ENCODE assay signal across 13 mouse cellular contexts in genomic region chr2:28227589-28228191, GRCm38 (mm10). TPM values are rescaled to one million over a fixed set of nuclear protein-coding genes. Genes with fewer than 3 reads are reported as not detected.
DNase-seq lines count a peak whose midpoint lies in the region; ATAC-seq and TF ChIP-seq lines count a peak whose summit lies in the region.
"Had no signal": no experiment of that assay in that cellular context is flagged by ENCODE, and none has a peak within 500 bp of the region (broad histone marks: within the 10 kb centered on the region; RNA-seq: fewer than 3 reads in every experiment).

No protein-coding gene starts in this region.

- no peak overlapping the region for H3K9ac ChIP-seq in hindbrain, embryonic 12.5 days
- H3K9ac ChIP-seq in midbrain, embryonic 13.5 days (replicated peaks) = no peak overlapping the region; the same call in 1 of the 2 replicates
- H3K9ac ChIP-seq in intestine, embryonic 15.5 days = no peak overlapping the region
- H3K9ac ChIP-seq: stomach, embryonic 15.5 days had no signal

- 0 out of 2 replicates have a peak overlapping the region, but pooled peaks have one; percentile 1 for H3K27ac ChIP-seq in hindbrain, embryonic 12.5 days
- peak overlapping the region; percentile 63 for H3K27ac ChIP-seq in midbrain, embryonic 13.5 days
- H3K27ac ChIP-seq in intestine, embryonic 15.5 days = no peak overlapping the region
- H3K27ac ChIP-seq: stomach, embryonic 15.5 days had no signal

- H3K4me2 ChIP-seq in hindbrain, embryonic 12.5 days (replicated peaks) = no peak overlapping the region
- H3K4me2 ChIP-seq in midbrain, embryonic 13.5 days (replicated peaks) = peak overlapping the region; percentile 4; the same call in 1 of the 2 replicates
- H3K4me2 ChIP-seq in intestine, embryonic 15.5 days (replicated peaks) = no peak overlapping the region
- H3K4me2 ChIP-seq: stomach, embryonic 15.5 days had no signal

- peak; percentile 80 for DNase-seq in MN1 (ENCODE audit: low spot score)
- DNase-seq in frontal cortex, adult 2 months (ENCODE audit: extremely low spot score in 1 of 2, low spot score in 1 of 2) = no peak
- no peak for DNase-seq in urinary bladder, postnatal 14 days (ENCODE audit: low spot score)
- DNase-seq in left cerebral cortex, adult 8-10 months (ENCODE audit: low spot score in 2 of 2) = no peak
- DNase-seq: cerebellum, adult 9-10 months; left cerebral cortex, postnatal 4 days; thymus, postnatal 36 days had no signal

- no peak overlapping the region for H3ac ChIP-seq in C2C12 (ENCODE audit: control insufficient read depth, insufficient read length, low read depth)

- WGBS in hindbrain, embryonic 12.5 days = 43% methylated on average over 8 of the region's 8 CpGs
- WGBS in midbrain, embryonic 13.5 days = 9% methylated on average over 8 of the region's 8 CpGs
- 72% methylated on average over 8 of the region's 8 CpGs for WGBS in intestine, embryonic 15.5 days

- no peak overlapping the region for H3K4me3 ChIP-seq in C2C12 (ENCODE audit: insufficient read depth, poor library complexity, severe bottlenecking)
- H3K4me3 ChIP-seq in hindbrain, embryonic 12.5 days = no peak overlapping the region
- no peak overlapping the region for H3K4me3 ChIP-seq in midbrain, embryonic 13.5 days (replicated peaks)
- H3K4me3 ChIP-seq in intestine, embryonic 15.5 days (replicated peaks) = no peak overlapping the region
- H3K4me3 ChIP-seq: stomach, embryonic 15.5 days had no signal

- ATAC-seq in hindbrain, embryonic 12.5 days (ENCODE audit: low FRiP score) = 0 out of 2 replicates have a peak, but pooled peaks have one; percentile 38
- peak; percentile 77 for ATAC-seq in midbrain, embryonic 13.5 days
- ATAC-seq in intestine, embryonic 15.5 days = no peak
- ATAC-seq: Patski had no signal

- H3K79me2 ChIP-seq in C2C12 (ENCODE audit: control insufficient read depth, insufficient read depth) = no peaks in the 10 kb centered on the region

- TF ChIP-seq CTCF in C2C12 (IDR thresholded peaks at IDR 0.05; ENCODE audit: control insufficient read depth, insufficient read depth, insufficient read length) = no peak

- peaks cover 21% of the 10 kb centered on the region for H3K36me3 ChIP-seq in C2C12 (ENCODE audit: control insufficient read depth, insufficient read depth)
- H3K36me3 ChIP-seq in hindbrain, embryonic 12.5 days = peaks cover 40% of the 10 kb centered on the region
- H3K36me3 ChIP-seq in midbrain, embryonic 13.5 days = peaks cover 56% of the 10 kb centered on the region
- no peaks in the 10 kb centered on the region for H3K36me3 ChIP-seq in intestine, embryonic 15.5 days
- H3K36me3 ChIP-seq: stomach, embryonic 15.5 days had no signal

- H3K27me3 ChIP-seq in C2C12 (ENCODE audit: control insufficient read depth, insufficient read depth, insufficient read length) = no peaks in the 10 kb centered on the region
- H3K27me3 ChIP-seq in hindbrain, embryonic 12.5 days = no peaks in the 10 kb centered on the region
- no peaks in the 10 kb centered on the region for H3K27me3 ChIP-seq in midbrain, embryonic 13.5 days
- no peaks in the 10 kb centered on the region for H3K27me3 ChIP-seq in intestine, embryonic 15.5 days (replicated peaks)
- H3K27me3 ChIP-seq: Patski; stomach, embryonic 15.5 days had no signal

- H3K79me3 ChIP-seq in C2C12 (ENCODE audit: low read depth) = no peaks in the 10 kb centered on the region

- peaks cover 17% of the 10 kb centered on the region for H3K4me1 ChIP-seq in hindbrain, embryonic 12.5 days
- peaks cover 47% of the 10 kb centered on the region for H3K4me1 ChIP-seq in midbrain, embryonic 13.5 days (replicated peaks)
- 0 out of 2 replicates have a peak, but pooled peaks cover 3% of the 10 kb centered on the region for H3K4me1 ChIP-seq in intestine, embryonic 15.5 days (replicated peaks)
- H3K4me1 ChIP-seq: stomach, embryonic 15.5 days had no signal

- H3K9me3 ChIP-seq in hindbrain, embryonic 12.5 days (replicated peaks) = no peaks in the 10 kb centered on the region
- H3K9me3 ChIP-seq in midbrain, embryonic 13.5 days = no peaks in the 10 kb centered on the region
- no peaks in the 10 kb centered on the region for H3K9me3 ChIP-seq in intestine, embryonic 15.5 days
- H3K9me3 ChIP-seq: stomach, embryonic 15.5 days had no signal

TF ChIP-seq in C2C12, 6 proteins besides CTCF, POLR2A, EP300 and RAD21:
- TF ChIP-seq MYOD1 (IDR thresholded peaks at IDR 0.05; ENCODE audit: control insufficient read depth, insufficient read length, low read depth) = peak; percentile 62
- no peak for TF ChIP-seq CEBPB (IDR thresholded peaks at IDR 0.05; ENCODE audit: low read depth)

RNA-seq across cellular contexts. Expression of gene Olfm1, which starts 34.9 kb away (rescaled TPM):
- polyA plus RNA-seq in C2C12 (2012; fragmentation: generic; extraction: Trizol) = 55.2 TPM
- polyA plus RNA-seq in hindbrain, embryonic 12.5 days (2016; fragmentation: Nextera tagmentation; extraction: Ambion mirVana) = 189 and 191 TPM in 2 replicates
- polyA plus RNA-seq in midbrain, embryonic 13.5 days (2015; fragmentation: Nextera tagmentation; extraction: Ambion mirVana) = 171 and 203 TPM in 2 replicates
- 20.1 and 21.8 TPM in 2 replicates for polyA plus RNA-seq in intestine, embryonic 15.5 days (2015; fragmentation: Nextera tagmentation; extraction: Ambion mirVana)
- polyA plus RNA-seq in frontal cortex, adult 2 months (2012; rRNA removed) = 1,241 and 1,286 TPM in 2 replicates
- total RNA-seq in left cerebral cortex, adult 8-10 months (2022) = 1,000 to 10,000 TPM; 1,109 to 1,183 (median 1,132) TPM
